Mouse (Mus musculus): ENCODE results near the gene Pkmyt1. TPM values are rescaled to one million over a fixed set of nuclear protein-coding genes. Genes with fewer than 3 reads are reported as not detected.

Pkmyt1 gene
- total RNA-seq, 2 experiments from 2014 or later, result 1.2 to 1.6 TPM

DNA sequence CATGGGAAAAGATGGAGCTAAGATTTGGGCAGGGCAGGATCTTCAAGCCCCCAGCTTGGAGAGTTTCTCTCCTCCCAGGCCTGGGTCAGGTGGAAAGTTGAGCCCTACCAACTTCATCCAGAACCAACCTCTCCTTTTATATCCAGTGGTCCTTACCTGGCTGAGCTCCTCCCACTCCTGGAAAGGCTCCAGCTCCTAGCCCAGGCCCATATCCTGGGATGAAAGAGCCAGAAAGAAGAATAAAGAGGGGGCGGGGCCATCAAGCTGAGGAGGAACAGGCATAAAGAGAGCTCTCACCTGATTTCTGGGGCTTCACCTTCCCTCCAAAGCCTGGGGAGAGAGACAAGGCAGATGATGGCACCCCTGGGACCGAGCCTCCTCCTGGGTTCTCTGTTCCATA, 9.1 kb upstream of the Pkmyt1 start:
- intact Hi-C loops (cut with DNase I), result no loop called here
- no peak for DNase-seq

DNA sequence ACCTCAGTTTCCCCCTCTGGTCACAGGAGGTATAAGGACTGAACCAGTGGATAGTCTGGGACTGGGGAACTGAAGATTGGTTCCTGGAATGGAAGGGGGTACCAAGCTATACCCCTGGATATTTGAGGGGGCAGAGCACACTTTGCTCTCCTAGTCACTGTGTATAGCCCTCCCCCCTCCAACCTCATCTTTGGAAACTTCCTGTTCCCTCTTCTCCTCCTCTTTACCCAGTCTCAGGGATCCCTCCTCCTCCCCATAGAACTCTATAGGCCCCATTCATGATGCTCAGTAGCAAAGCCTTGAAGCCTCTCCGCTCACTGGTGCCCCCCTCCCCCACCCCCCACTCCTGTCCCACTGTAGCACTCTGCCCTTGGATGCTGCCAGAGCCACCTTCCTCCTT, 6.7 kb upstream of the Pkmyt1 start:
- DNase-seq, result no peak
- intact Hi-C loops (cut with DNase I), result no loop called here

GRCm38 (mm10) chr17:23721886-23722285, 4.2 kb upstream of the Pkmyt1 start:
- no peak for DNase-seq
- intact Hi-C loops (cut with DNase I), result no loop called here

DNA sequence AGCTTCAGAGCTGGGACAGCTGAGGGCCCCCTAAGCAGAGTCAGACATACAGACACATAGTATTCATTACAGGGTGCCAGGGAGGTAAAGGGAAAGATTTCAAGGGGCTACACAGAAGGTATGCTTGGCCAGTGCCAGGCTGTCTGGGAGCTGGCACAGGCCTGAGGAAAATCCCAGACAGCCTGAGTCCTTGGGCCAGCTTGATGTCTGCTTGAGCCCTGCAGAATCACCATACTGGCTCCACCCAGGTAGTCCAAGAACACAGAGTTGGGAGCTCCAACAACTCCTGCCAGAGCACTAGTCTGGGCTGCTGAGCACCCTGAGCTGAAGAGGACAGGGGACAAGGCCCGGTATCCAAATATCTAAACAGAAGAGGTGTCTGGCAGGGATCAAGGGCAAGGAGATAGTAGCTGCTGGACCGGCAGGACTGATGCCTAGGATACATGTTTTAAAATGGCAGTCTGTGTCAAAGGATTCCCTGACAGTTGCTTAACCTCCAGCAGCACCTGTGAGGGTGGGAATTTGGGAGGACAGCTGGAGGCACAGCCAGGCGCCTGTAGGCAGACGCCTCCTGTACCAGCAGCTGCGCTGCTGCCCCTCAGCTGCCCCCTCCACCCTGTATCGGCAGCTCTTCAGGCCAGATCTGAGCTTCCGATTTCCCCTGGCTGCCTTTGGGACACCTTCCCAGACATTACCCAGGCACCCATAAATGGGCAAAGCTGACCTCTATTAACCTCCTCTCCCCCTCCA, 3.6 kb upstream of the Pkmyt1 start, which contains the start of gene 1520401A03Rik:
Gene 1520401A03Rik, minus strand, starts transcription at position 408 of the 750 bp plus-strand sequence.
- DNase-seq, result no peak
- intact Hi-C loops (cut with DNase I), result no loop called here

GRCm38 (mm10) chr17:23725477-23725876, 659 bp upstream of the Pkmyt1 start:
- intact Hi-C loops (cut with DNase I), result no loop called here
- DNase-seq, result no peak

DNA sequence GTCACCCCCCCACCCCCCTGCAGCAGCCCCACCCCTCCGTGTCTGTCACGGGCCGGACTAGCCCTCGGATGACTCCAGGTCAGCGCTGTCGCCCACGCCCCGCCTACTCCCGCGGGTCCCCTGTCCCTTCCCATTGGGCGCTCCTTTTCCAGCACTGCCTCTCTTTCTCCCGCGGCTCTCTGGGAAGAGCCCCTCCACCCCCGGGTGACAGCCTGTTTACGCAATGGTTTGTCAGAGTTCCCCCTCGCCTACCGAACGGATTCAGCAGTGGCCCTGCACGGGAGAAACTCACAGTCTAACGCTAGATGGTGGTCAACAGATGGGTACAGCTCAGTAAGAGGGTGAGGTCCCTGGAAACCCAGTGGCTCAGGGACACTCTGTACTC, 614 bp downstream of the Pkmyt1 start:
- intact Hi-C loops (cut with DNase I), result loop anchor here (1.0 kb wide), 1 partner anchor 14 kb away; the partner anchor contains the start of gene Paqr4
- DNase-seq, result peak; percentile 75 to 81

DNA sequence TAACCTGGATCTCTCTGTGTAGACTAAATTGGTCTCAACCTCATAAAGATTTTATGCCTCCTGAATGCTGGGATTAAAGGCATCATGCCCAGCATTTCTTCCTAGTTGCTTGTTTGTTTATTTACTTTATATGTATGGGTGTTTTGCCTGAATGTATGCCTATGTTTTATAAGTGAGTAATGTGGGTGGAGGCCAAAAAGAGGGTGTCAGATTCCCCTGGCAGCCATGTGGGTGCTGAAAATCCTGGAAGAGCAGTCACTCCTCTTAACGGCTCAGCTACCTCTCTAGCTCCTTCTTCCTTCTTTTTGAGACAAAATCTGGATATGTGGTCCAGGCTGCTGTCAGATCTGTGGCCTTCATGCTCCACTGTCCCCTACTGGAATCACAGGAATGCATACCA, 4.3 kb downstream of the Pkmyt1 start:
- intact Hi-C loops (cut with DNase I), result no loop called here
- no peak for DNase-seq

DNA sequence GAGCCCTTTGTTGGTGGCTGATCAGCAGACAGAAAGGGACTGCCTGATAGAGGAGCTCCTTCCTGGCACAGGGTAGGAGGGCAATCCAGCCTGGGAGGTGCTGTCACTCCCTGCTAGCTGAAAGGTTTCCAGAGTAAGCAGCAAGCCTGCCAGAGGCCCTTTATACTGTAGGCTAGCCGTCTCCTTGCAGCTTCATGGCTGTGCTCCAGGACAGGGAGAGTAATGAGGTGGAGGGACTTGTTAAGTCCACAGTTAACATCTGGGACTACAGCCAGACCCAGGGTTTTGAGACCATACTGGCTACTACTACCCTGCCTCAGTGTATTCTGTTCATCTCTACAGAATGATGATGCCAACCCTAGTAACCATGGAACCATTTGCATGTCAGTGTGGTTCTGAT, 8.2 kb downstream of the Pkmyt1 start:
- no peak for DNase-seq
- intact Hi-C loops (cut with DNase I), result no loop called here

DNA sequence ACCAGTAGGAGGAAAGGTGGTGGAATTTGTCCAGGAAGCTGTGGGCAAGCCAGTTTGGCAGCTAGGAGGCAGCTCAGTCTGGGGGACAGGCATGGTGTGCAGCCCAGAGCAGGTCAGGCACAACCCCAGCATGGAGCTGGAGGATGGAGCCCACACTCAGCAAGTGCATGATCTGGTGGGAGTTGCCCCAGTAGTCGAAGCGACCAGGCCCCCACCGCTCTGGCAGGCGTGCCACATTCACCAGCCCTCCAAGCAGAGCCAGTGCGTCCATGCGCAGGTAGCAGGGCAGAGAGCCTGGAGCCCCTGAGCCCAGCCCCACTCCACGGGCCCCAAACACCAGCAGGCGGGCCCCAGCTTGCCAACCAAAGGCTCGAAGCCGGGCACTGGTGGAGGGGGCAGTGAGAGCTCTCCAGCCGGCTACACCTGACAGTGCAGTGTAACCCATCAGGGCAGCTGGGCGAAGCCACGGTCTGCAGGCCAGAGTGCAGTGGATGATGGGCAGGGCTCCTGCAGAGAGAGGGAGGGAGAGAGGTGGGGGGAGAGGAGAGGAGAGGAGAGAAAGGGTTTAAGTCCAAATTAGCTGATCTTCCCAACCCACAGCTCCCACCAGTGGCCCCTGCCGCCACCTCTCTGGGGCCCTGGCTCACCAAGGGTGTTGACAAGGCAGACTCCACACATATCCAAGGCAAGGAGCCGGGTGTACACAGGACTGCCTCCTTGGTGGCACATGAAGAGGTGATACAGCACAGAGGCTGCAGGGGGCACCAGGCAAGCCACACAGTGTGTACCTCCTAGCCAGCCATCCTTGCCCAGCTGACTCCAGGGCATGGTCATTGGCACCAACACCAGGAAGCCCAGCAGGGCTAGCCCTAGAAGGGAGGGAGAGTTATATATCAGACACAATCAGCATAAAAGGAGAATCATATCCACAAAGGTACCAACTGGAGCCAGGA, 11.6 kb downstream of the Pkmyt1 start:
- DNase-seq, result no peak
- intact Hi-C loops (cut with DNase I), result no loop called here

- no peak for DNase-seq
- intact Hi-C loops (cut with DNase I), result no loop called here
Measured at GRCm38 (mm10) chr17:23738836-23739201, 12.7 kb downstream of the Pkmyt1 start.

DNA sequence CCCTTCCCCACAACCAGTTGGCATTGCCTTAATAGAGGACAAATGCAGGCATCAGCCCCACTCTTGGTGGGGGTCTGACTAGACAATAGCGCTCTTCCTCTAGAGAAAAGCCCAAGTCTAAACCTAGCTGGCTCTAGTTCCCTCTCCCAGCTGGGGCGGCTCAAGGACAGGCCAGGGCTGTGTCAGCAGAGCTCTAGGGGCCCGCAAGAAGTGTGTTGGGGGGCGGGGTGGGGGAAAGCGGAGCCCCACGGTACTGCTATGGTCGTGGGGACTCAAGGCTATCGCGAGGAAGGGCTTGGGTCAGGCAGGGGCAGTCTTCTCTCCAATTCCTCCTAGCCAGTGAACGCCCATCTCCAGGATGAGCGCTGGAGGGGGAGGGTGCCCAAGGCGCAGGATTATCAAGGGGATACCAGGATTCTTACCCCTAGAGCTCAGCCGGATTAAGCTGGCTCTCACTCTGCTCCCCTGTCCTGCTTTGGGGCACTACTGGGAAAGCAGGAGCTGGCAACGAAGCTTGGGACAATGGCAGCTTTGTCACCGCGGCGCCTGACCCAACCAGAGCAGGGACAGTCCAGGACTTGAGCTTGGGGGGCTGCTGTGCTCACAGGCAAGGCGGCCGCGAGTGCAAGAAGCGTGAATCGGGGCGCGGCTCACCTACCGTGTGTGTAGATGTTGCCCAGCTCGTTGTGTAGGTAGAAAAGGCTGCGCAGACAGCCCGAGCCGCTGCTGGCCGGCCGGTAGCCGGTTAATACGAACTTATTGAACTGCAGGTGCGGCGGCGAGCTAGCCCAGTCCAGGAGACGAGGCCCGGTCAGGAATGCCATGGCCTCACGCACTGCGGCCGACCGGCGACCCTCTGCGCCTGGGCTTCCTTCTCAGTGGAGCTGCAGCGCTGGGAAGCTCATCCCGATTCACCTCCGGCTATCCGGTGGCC, 13.3 kb downstream of the Pkmyt1 start:
- no peak for DNase-seq
- intact Hi-C loops (cut with DNase I), result loop anchor here (1.0 kb wide), 1 partner anchor 13 kb away; the partner anchor contains the start of gene Pkmyt1

- intact Hi-C loops (cut with DNase I), result loop anchor here (1.0 kb wide), 1 partner anchor 14 kb away; the partner anchor contains the start of gene Pkmyt1
- peak; percentile 86 to 92 for DNase-seq
Measured at GRCm38 (mm10) chr17:23740136-23740584, 14.0 kb downstream of the Pkmyt1 start.

DNA sequence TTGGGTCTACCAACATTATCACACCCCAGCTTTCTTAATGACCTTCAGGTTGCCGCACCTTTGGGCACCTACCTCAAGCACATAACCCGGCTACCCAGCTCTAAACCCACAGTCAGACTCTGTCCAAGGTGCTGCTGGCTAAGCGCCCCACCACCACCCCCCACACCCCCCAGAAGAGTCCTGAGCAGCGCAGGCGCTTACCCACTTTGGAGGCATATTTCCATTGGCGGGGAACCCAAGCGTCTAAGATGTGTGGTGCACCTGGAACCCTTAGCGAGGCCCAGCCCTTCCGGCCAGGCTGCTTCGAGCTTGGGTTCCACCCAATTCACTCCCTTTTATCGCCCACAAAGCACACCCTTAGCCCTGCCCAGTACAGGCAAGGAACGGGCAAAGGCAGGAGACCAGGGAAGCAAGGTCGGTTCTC, 14.5 kb downstream of the Pkmyt1 start, which contains the start of gene Paqr4:
Gene Paqr4, minus strand, starts transcription at position 270 of the 424 bp plus-strand sequence.
- DNase-seq, result no peak
- intact Hi-C loops (cut with DNase I), result loop anchor here (1.0 kb wide), 1 partner anchor 14 kb away; the partner anchor contains the start of gene Pkmyt1

- no peak for DNase-seq
- intact Hi-C loops (cut with DNase I), result no loop called here
Measured at GRCm38 (mm10) chr17:23741359-23742209, 15.4 kb downstream of the Pkmyt1 start.

GRCm38 (mm10) chr17:23742210-23742793, 16.2 kb downstream of the Pkmyt1 start:
- intact Hi-C loops (cut with DNase I), result no loop called here

DNA sequence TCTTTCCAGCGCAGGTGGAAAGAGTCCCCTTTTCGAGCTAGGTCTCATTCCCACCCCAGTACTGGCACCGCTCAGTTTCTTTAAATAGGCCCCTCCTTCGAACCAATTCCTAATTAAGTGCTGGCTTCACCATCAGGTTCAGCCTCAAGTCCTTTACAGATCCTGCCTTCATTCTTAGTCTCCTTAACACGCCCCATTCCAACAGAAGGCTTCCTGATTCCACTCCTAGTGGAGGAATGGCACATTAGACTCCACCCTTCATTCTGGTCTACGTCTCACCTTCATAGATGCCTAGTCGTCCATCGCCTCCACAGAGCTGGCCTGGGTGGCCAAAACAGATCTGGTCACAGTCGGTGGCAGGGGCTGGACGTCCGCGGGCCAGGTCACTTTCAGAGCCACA, 16.8 kb downstream of the Pkmyt1 start:
- intact Hi-C loops (cut with DNase I), result no loop called here
- no peak for DNase-seq

More at GRCm38 (mm10) chr17:23742210-23742793, 16.2 kb downstream of the Pkmyt1 start:
- peak; percentile 23 to 35 for DNase-seq

DNA sequence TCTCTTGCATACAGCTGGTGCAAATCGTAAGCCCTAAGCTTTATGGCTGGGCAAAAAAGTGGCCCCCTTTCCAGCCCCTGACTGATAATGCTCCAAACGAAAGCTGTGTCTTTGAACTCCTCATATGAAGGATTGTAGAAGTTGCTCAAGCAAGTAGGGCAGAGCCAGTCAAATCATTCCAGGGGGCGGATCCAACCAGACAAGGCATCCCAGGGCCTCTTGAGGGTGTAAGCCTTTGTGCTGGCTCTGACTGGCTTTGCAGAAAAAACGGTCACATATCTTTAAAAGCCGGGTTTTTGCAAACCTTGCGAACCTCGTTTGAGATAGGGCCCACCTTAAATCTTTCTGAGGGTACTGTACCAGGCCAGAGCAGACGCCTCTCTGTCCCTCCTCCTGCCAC, 17.9 kb downstream of the Pkmyt1 start:
- no peak for DNase-seq
- intact Hi-C loops (cut with DNase I), result no loop called here

- intact Hi-C loops (cut with DNase I), result loop anchor here (5.0 kb wide), 1 partner anchor 83 kb away; the partner anchor contains the start of gene Elob
- no peak for DNase-seq
Measured at GRCm38 (mm10) chr17:23744651-23745050, 18.5 kb downstream of the Pkmyt1 start.
